8 mouse cellular contexts compared by ENCODE assay signal in genomic region chr1:164456731-164457130, GRCm38 (mm10). TPM values are rescaled to one million over a fixed set of nuclear protein-coding genes. Genes with fewer than 3 reads are reported as not detected.
DNase-seq lines count a peak whose midpoint lies in the region; ATAC-seq and TF ChIP-seq lines count a peak whose summit lies in the region.

No protein-coding gene starts in this region.

- peaks cover 5% of the 10 kb centered on the region for H3K4me1 ChIP-seq in heart, adult 2 months (ENCODE audit: control insufficient read depth, insufficient read depth, low read length)
- H3K4me1 ChIP-seq in spleen, adult 2 months (ENCODE audit: control insufficient read depth, insufficient read depth, insufficient read length), result peaks cover 17% of the 10 kb centered on the region; the same call in 1 of the 2 replicates
- peaks cover 46% of the 10 kb centered on the region for H3K4me1 ChIP-seq in hindbrain, embryonic 14.5 days (replicated peaks; ENCODE audit: control insufficient read depth, insufficient read depth, low read length)
- peaks cover 12% of the 10 kb centered on the region for H3K4me1 ChIP-seq in midbrain, postnatal 0 days (ENCODE audit: insufficient read depth, low read length)

- peak overlapping the region; percentile 94 for H3K27ac ChIP-seq in heart, adult 2 months
- H3K27ac ChIP-seq in spleen, adult 2 months (ENCODE audit: insufficient read depth, low read length), result no peak overlapping the region
- H3K27ac ChIP-seq in hindbrain, embryonic 14.5 days, result peak overlapping the region; percentile 97
- H3K27ac ChIP-seq in midbrain, postnatal 0 days (ENCODE audit: low read depth, low read length), result peak overlapping the region; percentile 96

- H3K36me3 ChIP-seq in heart, adult 2 months (ENCODE audit: control insufficient read depth, insufficient read depth, low read length), result peaks cover 14% of the 10 kb centered on the region
- H3K36me3 ChIP-seq in spleen, adult 2 months (ENCODE audit: control insufficient read depth, insufficient read depth, low read length), result no peaks in the 10 kb centered on the region
- peaks cover 21% of the 10 kb centered on the region for H3K36me3 ChIP-seq in hindbrain, embryonic 14.5 days (replicated peaks; ENCODE audit: control insufficient read depth, insufficient read depth)
- H3K36me3 ChIP-seq in midbrain, postnatal 0 days (ENCODE audit: insufficient read depth, low read length), result peaks cover 13% of the 10 kb centered on the region

- H3K4me3 ChIP-seq in heart, adult 2 months, result peak overlapping the region; percentile 71
- H3K4me3 ChIP-seq in spleen, adult 2 months (ENCODE audit: extremely low read depth, insufficient read depth, insufficient read length), result peak overlapping the region; percentile 92; the same call in 1 of the 2 replicates
- peak overlapping the region; percentile 87 for H3K4me3 ChIP-seq in hindbrain, embryonic 14.5 days (replicated peaks; ENCODE audit: low read length)
- H3K4me3 ChIP-seq in midbrain, postnatal 0 days (ENCODE audit: low read depth, low read length), result peak overlapping the region; percentile 83

- no peaks in the 10 kb centered on the region; the same call in 1 of the 2 replicates for H3K27me3 ChIP-seq in heart, adult 2 months (ENCODE audit: control insufficient read depth, insufficient read depth, low read length)
- no peaks in the 10 kb centered on the region for H3K27me3 ChIP-seq in spleen, adult 2 months (ENCODE audit: control insufficient read depth, insufficient read depth, low read length)
- H3K27me3 ChIP-seq in hindbrain, embryonic 14.5 days (ENCODE audit: control insufficient read depth, insufficient read depth, low read length), result no peaks in the 10 kb centered on the region
- no peaks in the 10 kb centered on the region for H3K27me3 ChIP-seq in midbrain, postnatal 0 days (ENCODE audit: insufficient read depth, low read length)

- H3K4me2 ChIP-seq in hindbrain, embryonic 14.5 days (replicated peaks), result peak overlapping the region; percentile 82
- peak overlapping the region; percentile 75 for H3K4me2 ChIP-seq in midbrain, postnatal 0 days (ENCODE audit: low read depth, low read length, poor library complexity, severe bottlenecking)

- intact Hi-C loops in heart, adult 2 months (cut with DNase I), result loop anchor here (5.0 kb wide), 1 partner anchor 89 kb away; no protein-coding TSS in a partner anchor
- intact Hi-C loops in heart, postnatal 14 days (cut with DNase I), result loop anchor here (5.0 kb wide), 2 partner anchors 231 to 661 kb away; no protein-coding TSS in a partner anchor

- no peak for DNase-seq in heart, adult 2 months
- no peak for DNase-seq in heart, postnatal 14 days
- DNase-seq in spleen, adult 2 months (ENCODE audit: low read depth in 1 of 2, low spot score in 2 of 2), result no peak
- DNase-seq in spleen, adult 12 weeks (ENCODE audit: low spot score), result no peak
- no peak for DNase-seq in hindbrain, embryonic 14.5 days (ENCODE audit: low spot score)
- DNase-seq in midbrain, postnatal 0 days (ENCODE audit: low spot score), result peak; percentile 54
- no peak for DNase-seq in frontal cortex, postnatal 10 days (ENCODE audit: low spot score in 2 of 2)
- DNase-seq in adrenal gland, postnatal 4 days (ENCODE audit: low spot score in 2 of 2), result no peak

- H3K9me3 ChIP-seq in hindbrain, embryonic 14.5 days (ENCODE audit: control insufficient read depth, low read length), result no peaks in the 10 kb centered on the region
- no peaks in the 10 kb centered on the region for H3K9me3 ChIP-seq in midbrain, postnatal 0 days (ENCODE audit: low read length)

- TF ChIP-seq POLR2A in heart, adult 2 months (IDR thresholded peaks at IDR 0.05; ENCODE audit: insufficient read depth, low read depth, low read length), result no peak
- TF ChIP-seq POLR2A in spleen, adult 2 months (IDR thresholded peaks at IDR 0.05; ENCODE audit: low read depth, low read length), result no peak

- 19% methylated on average over 8 of the region's 8 CpGs for WGBS in heart, adult 2 months
- WGBS in spleen, adult 2 months, result 17% methylated on average over 8 of the region's 8 CpGs
- 2% methylated on average over 8 of the region's 8 CpGs for WGBS in hindbrain, embryonic 14.5 days
- 3% methylated on average over 8 of the region's 8 CpGs for WGBS in midbrain, postnatal 0 days

- no peak for TF ChIP-seq EP300 in heart, adult 2 months (IDR thresholded peaks at IDR 0.05; ENCODE audit: insufficient read depth, low read depth, low read length)

- H3K79me2 ChIP-seq in heart, adult 2 months (replicated peaks; ENCODE audit: control insufficient read depth, insufficient read depth, low read length), result no peaks in the 10 kb centered on the region; the same call in 1 of the 2 replicates

- H3K9ac ChIP-seq in heart, adult 2 months (ENCODE audit: low read depth, low read length), result peak overlapping the region; percentile 80
- H3K9ac ChIP-seq in hindbrain, embryonic 14.5 days, result peak overlapping the region; percentile 92
- peak overlapping the region; percentile 96 for H3K9ac ChIP-seq in midbrain, postnatal 0 days (replicated peaks; ENCODE audit: low read length, poor library complexity, severe bottlenecking)

- ATAC-seq in hindbrain, embryonic 14.5 days (ENCODE audit: low FRiP score), result no peak
- no peak for ATAC-seq in midbrain, postnatal 0 days (ENCODE audit: low FRiP score)

- TF ChIP-seq CTCF in heart, adult 2 months (IDR thresholded peaks at IDR 0.05), result no peak
- no peak for TF ChIP-seq CTCF in spleen, adult 2 months (IDR thresholded peaks at IDR 0.05; ENCODE audit: extremely low read depth, insufficient read depth, insufficient read length, insufficient replicate concordance)
- no peak for TF ChIP-seq CTCF in midbrain, postnatal 0 days (IDR thresholded peaks at IDR 0.05)

RNA-seq across cellular contexts. Expression of gene Atp1b1, which starts 1.4 kb away (rescaled TPM):
- total RNA-seq in heart, adult 2 months (2021), result 100 to 1,000 TPM; 328 to 391 TPM
- polyA plus RNA-seq in heart, adult 2 months (2012; rRNA removed), result 136 and 178 TPM in 2 replicates
- total RNA-seq in heart, postnatal 14 days (2021), result 100 to 1,000 TPM; 452 to 466 TPM
- 11.2 and 12.1 TPM in 2 replicates for polyA plus RNA-seq in spleen, adult 2 months (2012; rRNA removed)
- polyA plus RNA-seq in hindbrain, embryonic 14.5 days (2014; fragmentation: Nextera tagmentation; extraction: Ambion mirVana), result 237 and 333 TPM in 2 replicates
- total RNA-seq in midbrain, postnatal 0 days (2014; rRNA removed), result 328 and 361 TPM in 2 replicates
- polyA plus RNA-seq in midbrain, postnatal 0 days (2015; fragmentation: Nextera tagmentation; extraction: Ambion mirVana), result 530 and 541 TPM in 2 replicates
- total RNA-seq in adrenal gland, postnatal 4 days (2021), result 100 to 1,000 TPM; 101 to 236 TPM
